Mouse (Mus musculus): ENCODE measurements around the gene Hs6st1. TPM values are rescaled to one million over a fixed set of nuclear protein-coding genes. Genes with fewer than 3 reads are reported as not detected.

The Hs6st1 gene
- polyA plus RNA-seq, 1 experiment from 2014 or later = 8.3 TPM

GRCm38 (mm10) chr1:36068531-36069120, 426 bp downstream of the Hs6st1 start:
- Histone ChIP-seq H3K27me3 (replicated peaks; ENCODE audit: control insufficient read depth, insufficient read depth, low read length) (no peaks in the 10 kb centered on the region), H3K9ac (ENCODE audit: low read length) (peak overlapping the region; percentile 69), H3K27ac (ENCODE audit: low read depth) (0 out of 2 replicates have a peak overlapping the region, but pooled peaks have one; percentile 64), H3K9me3 (ENCODE audit: control insufficient read depth, low read length) (no peaks in the 10 kb centered on the region), H3K4me2 (ENCODE audit: low read length) (peak overlapping the region; percentile 96), H3K4me3 (ENCODE audit: low read depth, low read length) (peak overlapping the region; percentile 77), H3K36me3 (ENCODE audit: control insufficient read depth, insufficient read depth, low read length) (no peaks in the 10 kb centered on the region; the same call in 1 of the 2 replicates), H3K4me1 (replicated peaks; ENCODE audit: control insufficient read depth, insufficient read depth, low read length) (peaks cover 47% of the 10 kb centered on the region)
- WGBS = under 1% methylated on average over 64 of the region's 76 CpGs
- ATAC-seq (replicated peaks; ENCODE audit: low FRiP score, low TSS enrichment, low read depth) (peak; percentile 4), DNase-seq (ENCODE audit: low spot score) (peak; percentile 72)

- ATAC-seq (replicated peaks; ENCODE audit: low FRiP score, low TSS enrichment, low read depth) = 0 out of 2 replicates have a peak, but pooled peaks have one; percentile 12
- Histone ChIP-seq H3K36me3 (ENCODE audit: control insufficient read depth, insufficient read depth, low read length) (no peaks in the 10 kb centered on the region; the same call in 1 of the 2 replicates), H3K27me3 (replicated peaks; ENCODE audit: control insufficient read depth, insufficient read depth, low read length) (no peaks in the 10 kb centered on the region), H3K4me2 (ENCODE audit: low read length) (peak overlapping the region; percentile 96), H3K27ac (ENCODE audit: low read depth) (peak overlapping the region; percentile 64), H3K9me3 (ENCODE audit: control insufficient read depth, low read length) (no peaks in the 10 kb centered on the region), H3K9ac (ENCODE audit: low read length) (peak overlapping the region; percentile 69), H3K4me3 (ENCODE audit: low read depth, low read length) (peak overlapping the region; percentile 77), H3K4me1 (replicated peaks; ENCODE audit: control insufficient read depth, insufficient read depth, low read length) (peaks cover 47% of the 10 kb centered on the region)
- WGBS = 4% methylated on average over 13 of the region's 13 CpGs
- peak; percentile 73 for DNase-seq (ENCODE audit: low spot score)
Observed at GRCm38 (mm10) chr1:36069291-36069771, 1.1 kb downstream of the Hs6st1 start.

GRCm38 (mm10) chr1:36070190-36070589, 2.0 kb downstream of the Hs6st1 start:
- peaks cover 50% of the 10 kb centered on the region for H3K4me1 ChIP-seq (replicated peaks; ENCODE audit: control insufficient read depth, insufficient read depth, low read length)
- H3K9ac ChIP-seq (ENCODE audit: low read length) = peak overlapping the region; percentile 69; the same call in 1 of the 2 replicates
- WGBS = 57% methylated on average over 6 of the region's 6 CpGs

GRCm38 (mm10) chr1:36070740-36071139, 2.5 kb downstream of the Hs6st1 start:
- Histone ChIP-seq H3K9me3 (ENCODE audit: control insufficient read depth, low read length) (no peaks in the 10 kb centered on the region), H3K4me2 (ENCODE audit: low read length) (peak overlapping the region; percentile 96), H3K27me3 (replicated peaks; ENCODE audit: control insufficient read depth, insufficient read depth, low read length) (no peaks in the 10 kb centered on the region), H3K27ac (ENCODE audit: low read depth) (no peak overlapping the region), H3K4me1 (replicated peaks; ENCODE audit: control insufficient read depth, insufficient read depth, low read length) (peaks cover 55% of the 10 kb centered on the region), H3K4me3 (ENCODE audit: low read depth, low read length) (peak overlapping the region; percentile 77), H3K9ac (ENCODE audit: low read length) (no peak overlapping the region; the same call in 1 of the 2 replicates), H3K36me3 (ENCODE audit: control insufficient read depth, insufficient read depth, low read length) (peaks cover 4% of the 10 kb centered on the region; the same call in 1 of the 2 replicates)
- DNase-seq (ENCODE audit: low spot score) = no peak
- ATAC-seq (replicated peaks; ENCODE audit: low FRiP score, low TSS enrichment, low read depth) = no peak
- WGBS = 56% methylated on average over 3 of the region's 3 CpGs

More at GRCm38 (mm10) chr1:36070190-36070589, 2.0 kb downstream of the Hs6st1 start:
- Histone ChIP-seq H3K4me3 (ENCODE audit: low read depth, low read length) (peak overlapping the region; percentile 77), H3K36me3 (ENCODE audit: control insufficient read depth, insufficient read depth, low read length) (no peaks in the 10 kb centered on the region; the same call in 1 of the 2 replicates), H3K4me2 (ENCODE audit: low read length) (peak overlapping the region; percentile 96), H3K27ac (ENCODE audit: low read depth) (no peak overlapping the region), H3K9me3 (ENCODE audit: control insufficient read depth, low read length) (no peaks in the 10 kb centered on the region), H3K27me3 (replicated peaks; ENCODE audit: control insufficient read depth, insufficient read depth, low read length) (no peaks in the 10 kb centered on the region)
- DNase-seq (ENCODE audit: low spot score) = peak; percentile 60
- no peak for ATAC-seq (replicated peaks; ENCODE audit: low FRiP score, low TSS enrichment, low read depth)

GRCm38 (mm10) chr1:36071176-36071575, 3.0 kb downstream of the Hs6st1 start:
- Histone ChIP-seq H3K4me2 (ENCODE audit: low read length) (peak overlapping the region; percentile 96), H3K36me3 (ENCODE audit: control insufficient read depth, insufficient read depth, low read length) (peaks cover 8% of the 10 kb centered on the region; the same call in 1 of the 2 replicates), H3K9me3 (ENCODE audit: control insufficient read depth, low read length) (no peaks in the 10 kb centered on the region), H3K9ac (ENCODE audit: low read length) (no peak overlapping the region), H3K4me1 (replicated peaks; ENCODE audit: control insufficient read depth, insufficient read depth, low read length) (peaks cover 55% of the 10 kb centered on the region), H3K27me3 (replicated peaks; ENCODE audit: control insufficient read depth, insufficient read depth, low read length) (no peaks in the 10 kb centered on the region), H3K27ac (ENCODE audit: low read depth) (no peak overlapping the region), H3K4me3 (ENCODE audit: low read depth, low read length) (no peak overlapping the region)
- 59% methylated on average over 7 of the region's 7 CpGs for WGBS
- DNase-seq (ENCODE audit: low spot score) (no peak), ATAC-seq (replicated peaks; ENCODE audit: low FRiP score, low TSS enrichment, low read depth) (no peak)

- Histone ChIP-seq H3K9ac (ENCODE audit: low read length) (no peak overlapping the region), H3K36me3 (ENCODE audit: control insufficient read depth, insufficient read depth, low read length) (peaks cover 8% of the 10 kb centered on the region; the same call in 1 of the 2 replicates), H3K4me2 (ENCODE audit: low read length) (peak overlapping the region; percentile 96), H3K9me3 (ENCODE audit: control insufficient read depth, low read length) (no peaks in the 10 kb centered on the region), H3K27ac (ENCODE audit: low read depth) (no peak overlapping the region), H3K4me3 (ENCODE audit: low read depth, low read length) (no peak overlapping the region), H3K4me1 (replicated peaks; ENCODE audit: control insufficient read depth, insufficient read depth, low read length) (peaks cover 55% of the 10 kb centered on the region), H3K27me3 (replicated peaks; ENCODE audit: control insufficient read depth, insufficient read depth, low read length) (no peaks in the 10 kb centered on the region)
- WGBS = 92% methylated on average over 3 of the region's 3 CpGs
- no peak for DNase-seq (ENCODE audit: low spot score)
- ATAC-seq (replicated peaks; ENCODE audit: low FRiP score, low TSS enrichment, low read depth) = no peak
Observed at GRCm38 (mm10) chr1:36071611-36072010, 3.4 kb downstream of the Hs6st1 start.

- Histone ChIP-seq H3K9me3 (ENCODE audit: control insufficient read depth, low read length) (no peaks in the 10 kb centered on the region), H3K4me3 (ENCODE audit: low read depth, low read length) (no peak overlapping the region), H3K4me2 (ENCODE audit: low read length) (peak overlapping the region; percentile 20), H3K27ac (ENCODE audit: low read depth) (no peak overlapping the region), H3K27me3 (replicated peaks; ENCODE audit: control insufficient read depth, insufficient read depth, low read length) (no peaks in the 10 kb centered on the region), H3K9ac (ENCODE audit: low read length) (no peak overlapping the region), H3K36me3 (ENCODE audit: control insufficient read depth, insufficient read depth, low read length) (peaks cover 8% of the 10 kb centered on the region; the same call in 1 of the 2 replicates), H3K4me1 (replicated peaks; ENCODE audit: control insufficient read depth, insufficient read depth, low read length) (peaks cover 58% of the 10 kb centered on the region)
- ATAC-seq (replicated peaks; ENCODE audit: low FRiP score, low TSS enrichment, low read depth) (no peak), DNase-seq (ENCODE audit: low spot score) (no peak)
- WGBS = 62% methylated on average over 11 of the region's 11 CpGs
Observed at GRCm38 (mm10) chr1:36072588-36073556, 4.7 kb downstream of the Hs6st1 start.

GRCm38 (mm10) chr1:36073566-36073965, 5.4 kb downstream of the Hs6st1 start:
- H3K9me3 ChIP-seq (ENCODE audit: control insufficient read depth, low read length) = no peaks in the 10 kb centered on the region
- WGBS = 88% methylated on average over 8 of the region's 8 CpGs
- no peak overlapping the region for H3K27ac ChIP-seq (ENCODE audit: low read depth)
- no peak for DNase-seq (ENCODE audit: low spot score)
- H3K4me3 ChIP-seq (ENCODE audit: low read depth, low read length) = no peak overlapping the region
- H3K36me3 ChIP-seq (ENCODE audit: control insufficient read depth, insufficient read depth, low read length) = peaks cover 8% of the 10 kb centered on the region; the same call in 1 of the 2 replicates
- no peak overlapping the region for H3K4me2 ChIP-seq (ENCODE audit: low read length)
- ATAC-seq (replicated peaks; ENCODE audit: low FRiP score, low TSS enrichment, low read depth) = no peak
- no peaks in the 10 kb centered on the region for H3K27me3 ChIP-seq (replicated peaks; ENCODE audit: control insufficient read depth, insufficient read depth, low read length)
- peaks cover 58% of the 10 kb centered on the region for H3K4me1 ChIP-seq (replicated peaks; ENCODE audit: control insufficient read depth, insufficient read depth, low read length)
- no peak overlapping the region for H3K9ac ChIP-seq (ENCODE audit: low read length)

Data from intestine, embryonic 14.5 days (tissue).